Mouse (Mus musculus): ENCODE results near the gene Thbs2. TPM values are rescaled to one million over a fixed set of nuclear protein-coding genes. Genes with fewer than 3 reads are reported as not detected.
"Not testable (repeated sequence)": the region's sequence is repeated elsewhere in the genome, so short reads cannot be mapped to it uniquely, and the experiment has no call there.

The Thbs2 gene
- polyA plus RNA-seq, 1 experiment from 2014 or later = 6.9 TPM

GRCm38 (mm10) chr17:14628901-14629300, 65.1 kb downstream of the Thbs2 start:
- no peaks in the 10 kb centered on the region for H3K4me1 ChIP-seq (ENCODE audit: control insufficient read depth, insufficient read depth, low read length)
- no peak overlapping the region for H3K9ac ChIP-seq (ENCODE audit: low read depth, low read length)
- H3K27ac ChIP-seq (ENCODE audit: low read depth, low read length) = no peak overlapping the region
- no peak for ATAC-seq (ENCODE audit: low FRiP score, low TSS enrichment)
- H3K36me3 ChIP-seq (ENCODE audit: control insufficient read depth, insufficient read depth, low read length) = no peaks in the 10 kb centered on the region
- 38% methylated on average over 4 of the region's 4 CpGs for WGBS
- H3K4me3 ChIP-seq (ENCODE audit: low read length) = no peak overlapping the region
- H3K27me3 ChIP-seq (ENCODE audit: control insufficient read depth, insufficient read depth, low read length) = no peaks in the 10 kb centered on the region
- H3K4me2 ChIP-seq (replicated peaks; ENCODE audit: low read depth, low read length) = no peak overlapping the region
- no peaks in the 10 kb centered on the region for H3K9me3 ChIP-seq (ENCODE audit: control insufficient read depth, low read length)

DNA sequence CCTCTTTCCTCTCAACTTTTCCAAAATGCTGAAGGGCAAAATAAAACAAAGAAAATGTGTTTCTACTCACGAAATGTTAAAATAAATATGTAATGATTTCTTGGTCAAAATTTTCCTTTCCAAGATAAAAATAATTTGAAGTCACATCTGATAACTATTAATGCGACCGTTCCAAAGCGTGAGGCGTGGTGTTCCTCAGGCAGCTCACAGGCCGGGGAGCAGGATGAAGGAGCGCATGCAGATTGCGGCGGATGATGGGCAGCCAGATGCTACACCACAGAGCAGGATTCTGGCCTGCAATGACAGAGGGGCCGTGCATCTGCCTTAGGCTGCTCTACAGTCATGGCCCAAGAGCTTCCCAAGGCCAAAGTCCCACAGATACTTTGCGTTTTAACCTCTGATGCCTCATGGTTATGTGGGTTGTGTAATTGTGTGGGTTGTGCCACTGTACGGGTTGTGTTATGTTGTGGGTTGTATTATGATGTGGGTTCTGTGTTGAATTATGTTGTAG, 66.2 kb downstream of the Thbs2 start:
- no peak for ATAC-seq (ENCODE audit: low FRiP score, low TSS enrichment)
- WGBS = 90% methylated on average over 12 of the region's 12 CpGs
- no peaks in the 10 kb centered on the region for H3K4me1 ChIP-seq (ENCODE audit: control insufficient read depth, insufficient read depth, low read length)
- H3K4me3 ChIP-seq (ENCODE audit: low read length) = no peak overlapping the region
- H3K9ac ChIP-seq (ENCODE audit: low read depth, low read length) = no peak overlapping the region
- H3K4me2 ChIP-seq (replicated peaks; ENCODE audit: low read depth, low read length) = no peak overlapping the region
- H3K9me3 ChIP-seq (ENCODE audit: control insufficient read depth, low read length) = no peaks in the 10 kb centered on the region
- H3K36me3 ChIP-seq (ENCODE audit: control insufficient read depth, insufficient read depth, low read length) = no peaks in the 10 kb centered on the region
- H3K27me3 ChIP-seq (ENCODE audit: control insufficient read depth, insufficient read depth, low read length) = no peaks in the 10 kb centered on the region
- no peak overlapping the region for H3K27ac ChIP-seq (ENCODE audit: low read depth, low read length)

DNA sequence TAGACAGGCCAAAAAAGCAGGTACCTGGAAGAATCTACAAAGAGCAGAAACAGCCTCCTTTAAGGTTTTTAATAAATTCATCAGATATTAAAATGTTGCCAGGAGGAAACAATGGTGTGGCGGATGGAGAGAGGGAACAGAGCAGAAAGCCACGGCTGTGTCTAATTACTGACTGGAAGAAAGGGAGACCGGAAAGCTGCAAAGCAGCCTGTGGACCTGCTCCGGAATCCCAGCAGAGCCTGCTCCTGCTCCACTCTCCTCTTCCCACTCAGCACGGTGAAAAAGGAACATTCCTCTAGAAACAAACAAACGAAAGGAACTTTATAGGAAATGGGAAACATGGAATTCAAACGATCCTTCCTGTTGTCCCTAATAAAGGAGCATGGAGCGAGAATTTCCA, 69.6 kb downstream of the Thbs2 start:
- no peak overlapping the region for H3K4me3 ChIP-seq (ENCODE audit: low read length)
- no peaks in the 10 kb centered on the region for H3K4me1 ChIP-seq (ENCODE audit: control insufficient read depth, insufficient read depth, low read length)
- WGBS = 43% methylated on average over 8 of the region's 8 CpGs
- H3K27me3 ChIP-seq (ENCODE audit: control insufficient read depth, insufficient read depth, low read length) = no peaks in the 10 kb centered on the region
- no peaks in the 10 kb centered on the region for H3K9me3 ChIP-seq (ENCODE audit: control insufficient read depth, low read length)
- no peak for ATAC-seq (ENCODE audit: low FRiP score, low TSS enrichment)
- H3K4me2 ChIP-seq (replicated peaks; ENCODE audit: low read depth, low read length) = no peak overlapping the region
- H3K9ac ChIP-seq (ENCODE audit: low read depth, low read length) = no peak overlapping the region
- H3K36me3 ChIP-seq (ENCODE audit: control insufficient read depth, insufficient read depth, low read length) = no peaks in the 10 kb centered on the region
- H3K27ac ChIP-seq (ENCODE audit: low read depth, low read length) = no peak overlapping the region

- H3K4me2 ChIP-seq (replicated peaks; ENCODE audit: low read depth, low read length); H3K9me3 ChIP-seq (ENCODE audit: control insufficient read depth, low read length); H3K27me3 ChIP-seq (ENCODE audit: control insufficient read depth, insufficient read depth, low read length); H3K9ac ChIP-seq (ENCODE audit: low read depth, low read length); ATAC-seq (ENCODE audit: low FRiP score, low TSS enrichment); H3K4me1 ChIP-seq (ENCODE audit: control insufficient read depth, insufficient read depth, low read length); H3K36me3 ChIP-seq (ENCODE audit: control insufficient read depth, insufficient read depth, low read length); H3K27ac ChIP-seq (ENCODE audit: low read depth, low read length); H3K4me3 ChIP-seq (ENCODE audit: low read length): not testable (repeated sequence)
These were observed 73.0 kb downstream of the Thbs2 start for GRCm38 (mm10) chr17:14621006-14621405.

- Histone ChIP-seq H3K27ac (ENCODE audit: low read depth, low read length) (no peak overlapping the region), H3K9ac (ENCODE audit: low read depth, low read length) (no peak overlapping the region)
These were observed 74.0 kb downstream of the Thbs2 start for GRCm38 (mm10) chr17:14620037-14620436.

GRCm38 (mm10) chr17:14619038-14619437, 75.0 kb downstream of the Thbs2 start:
- Histone ChIP-seq H3K9ac (ENCODE audit: low read depth, low read length) (no peak overlapping the region), H3K4me2 (replicated peaks; ENCODE audit: low read depth, low read length) (no peak overlapping the region), H3K9me3 (ENCODE audit: control insufficient read depth, low read length) (no peaks in the 10 kb centered on the region), H3K4me1 (ENCODE audit: control insufficient read depth, insufficient read depth, low read length) (no peaks in the 10 kb centered on the region), H3K4me3 (ENCODE audit: low read length) (no peak overlapping the region), H3K27ac (ENCODE audit: low read depth, low read length) (no peak overlapping the region), H3K27me3 (ENCODE audit: control insufficient read depth, insufficient read depth, low read length) (no peaks in the 10 kb centered on the region), H3K36me3 (ENCODE audit: control insufficient read depth, insufficient read depth, low read length) (no peaks in the 10 kb centered on the region)
- 73% methylated on average over 4 of the region's 4 CpGs for WGBS
- no peak for ATAC-seq (ENCODE audit: low FRiP score, low TSS enrichment)

More at GRCm38 (mm10) chr17:14620037-14620436, 74.0 kb downstream of the Thbs2 start:
- 90% methylated on average over 3 of the region's 3 CpGs for WGBS
- H3K4me3 ChIP-seq (ENCODE audit: low read length) = no peak overlapping the region
- H3K27me3 ChIP-seq (ENCODE audit: control insufficient read depth, insufficient read depth, low read length) = no peaks in the 10 kb centered on the region
- no peak for ATAC-seq (ENCODE audit: low FRiP score, low TSS enrichment)
- no peaks in the 10 kb centered on the region for H3K9me3 ChIP-seq (ENCODE audit: control insufficient read depth, low read length)
- H3K4me2 ChIP-seq (replicated peaks; ENCODE audit: low read depth, low read length) = no peak overlapping the region
- H3K4me1 ChIP-seq (ENCODE audit: control insufficient read depth, insufficient read depth, low read length) = no peaks in the 10 kb centered on the region
- H3K36me3 ChIP-seq (ENCODE audit: control insufficient read depth, insufficient read depth, low read length) = no peaks in the 10 kb centered on the region

Other genes with a start within 250 kb of the Thbs2 start
- gene Wdr27, start 248.9 kb upstream of the Thbs2 start, polyA plus RNA-seq (2014; fragmentation: Nextera tagmentation; extraction: Ambion mirVana) = 6.7 and 8.3 TPM in 2 replicates
- 23.3 and 31.2 TPM in 2 replicates for gene 1600012H06Rik, start 248.9 kb upstream of the Thbs2 start, polyA plus RNA-seq (2014; fragmentation: Nextera tagmentation; extraction: Ambion mirVana)